Mouse (Mus musculus) heart, embryonic 14.5 days (tissue): Measurements from ENCODE around the gene Tuba4a. TPM values are rescaled to one million over a fixed set of nuclear protein-coding genes. Genes with fewer than 3 reads are reported as not detected.

Experiments
- ATAC-seq: fragments of 200-750 bp; cut with Nextera tagmentation; 2 replicates; pipeline ENCODE4 v1.8.0; 2017; ENCODE audit warnings: low read depth, moderate TSS enrichment; ENCODE audit not compliant: insufficient number of reproducible peaks, insufficient read depth, low FRiP score
- H3K27ac ChIP-seq, 2 experiments: fragments of 200-500 bp in 1 of 2; fragments of 300-500 bp in 1 of 2; sonication (generic) in 1 of 2; replicated peaks in 1 of 2; 2 replicates each; pipeline ENCODE4 v1.5.1; 2012 to 2014; ENCODE audit warnings: low read depth in 2 of 2, low read length in 2 of 2, control low read depth in 1 of 2, mild to moderate bottlenecking in 1 of 2, mixed read lengths in 1 of 2; ENCODE audit not compliant: control insufficient read depth in 1 of 2, insufficient read depth in 1 of 2
- H3K27me3 ChIP-seq: fragments of 300-500 bp; sonication (generic); 2 replicates; pipeline ENCODE4 v1.6.1; 2014; ENCODE audit warnings: mild to moderate bottlenecking, low read length, control low read depth; ENCODE audit not compliant: control insufficient read depth, insufficient read depth
- H3K36me3 ChIP-seq: fragments of 300-500 bp; sonication (generic); 2 replicates; pipeline ENCODE4 v1.6.1; 2014; ENCODE audit warnings: mild to moderate bottlenecking, control low read depth, low read length, mixed read lengths; ENCODE audit not compliant: control insufficient read depth, insufficient read depth
- H3K4me1 ChIP-seq, 2 experiments: fragments of 200-500 bp in 1 of 2; fragments of 300-500 bp in 1 of 2; sonication (generic) in 1 of 2; 2 replicates each; pipeline ENCODE4 v1.6.1; 2012 to 2014; ENCODE audit warnings: low read length in 2 of 2, control low read depth in 1 of 2, mixed read lengths in 1 of 2; ENCODE audit not compliant: control insufficient read depth in 2 of 2, insufficient read depth in 2 of 2
- H3K4me2 ChIP-seq: fragments of 300-500 bp; sonication (generic); 2 replicates; pipeline ENCODE4 v1.6.1; 2014; ENCODE audit warnings: mild to moderate bottlenecking, low read length
- H3K4me3 ChIP-seq, 2 experiments: fragments of 200-500 bp in 1 of 2; fragments of 300-500 bp in 1 of 2; sonication (generic) in 1 of 2; 2 replicates each; pipeline ENCODE4 v1.5.1; 2012 to 2014; ENCODE audit warnings: low read length in 2 of 2, mild to moderate bottlenecking in 2 of 2, control low read depth in 1 of 2, low read depth in 1 of 2, moderate library complexity in 1 of 2; ENCODE audit not compliant: control insufficient read depth in 1 of 2, insufficient read depth in 1 of 2
- H3K9ac ChIP-seq: fragments of 300-500 bp; sonication (generic); 2 replicates; pipeline ENCODE4 v1.6.1; 2014; ENCODE audit warnings: mild to moderate bottlenecking, low read length
- H3K9me3 ChIP-seq: fragments of 300-500 bp; sonication (generic); 2 replicates; pipeline ENCODE4 v1.6.1; 2016; ENCODE audit warnings: low read length, control low read depth; ENCODE audit not compliant: control insufficient read depth
- WGBS: fragments of 180-500 bp; shearing (Covaris S2); extraction: QIAGEN DNeasy Blood & Tissue Kit; methylation state at CpG from one replicate; pipeline ENCODE4 v1.1.7; 2014; 5-methylcytosine and 5-hydroxymethylcytosine counted together
- polyA plus RNA-seq: library from polyadenylated mRNA; unstranded; fragments of >200 nt; fragmentation: Nextera tagmentation; extraction: Ambion mirVana; gene quantifications from 2 replicates; pipeline ENCODE4 v1.2.1, GENCODE M21; 2014

The Tuba4a gene
- polyA plus RNA-seq, 1 experiment from 2014 or later = 24.6 TPM

DNA sequence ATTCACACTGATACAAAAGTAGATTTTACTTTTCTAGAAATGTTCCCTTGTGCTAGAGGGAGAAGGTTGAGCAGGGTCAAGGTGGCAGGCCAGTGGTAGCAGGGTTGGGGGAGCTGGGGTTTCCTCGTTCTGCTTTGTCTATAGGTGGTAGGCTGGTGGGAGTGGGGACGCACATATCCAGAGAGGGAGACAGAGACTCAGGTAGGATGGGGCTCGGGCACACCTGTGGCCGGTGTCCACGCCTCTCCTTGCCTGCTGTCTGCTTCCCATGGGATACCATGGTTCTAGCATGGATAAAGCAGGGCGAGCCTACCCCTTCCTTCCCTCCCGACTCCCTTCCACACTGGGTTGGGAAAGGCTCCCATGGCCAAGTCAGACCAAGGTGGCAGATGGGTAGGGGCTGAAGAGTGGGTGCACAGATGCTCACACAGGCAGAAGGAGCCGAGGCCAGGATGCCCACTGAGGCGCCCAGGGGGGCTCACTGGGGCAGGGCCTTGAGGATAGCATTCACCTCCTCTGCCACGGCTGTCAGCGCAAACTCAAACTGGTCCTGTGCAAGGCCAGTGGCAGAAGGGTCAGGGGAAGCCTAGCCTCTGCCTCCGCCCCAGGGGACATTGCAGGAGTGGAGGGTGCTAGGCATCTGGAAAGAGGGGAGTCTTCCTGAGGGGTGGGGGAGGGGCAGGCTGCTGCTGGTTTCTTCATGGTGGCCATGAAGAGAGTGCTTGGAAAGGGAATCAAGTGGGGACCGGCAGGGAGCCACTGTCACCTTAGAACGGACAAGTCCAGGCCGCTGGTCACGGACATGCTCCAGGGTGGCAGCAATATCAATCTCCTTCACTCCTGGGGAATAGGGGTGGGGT is 27.6 kb upstream of the Tuba4a start:
- H3K4me2 ChIP-seq = 0 out of 2 replicates have a peak overlapping the region, but pooled peaks have one; percentile 0
- H3K4me3 ChIP-seq = no peak overlapping the region
- ATAC-seq = no peak
- 78% methylated on average over 16 of the region's 16 CpGs for WGBS
- no peaks in the 10 kb centered on the region for H3K27me3 ChIP-seq
- peak overlapping the region; percentile 42; the same call in 1 of the 2 replicates for H3K9ac ChIP-seq
- peaks cover 20% of the 10 kb centered on the region for H3K36me3 ChIP-seq
- peaks cover 29 to 31% of the 10 kb centered on the region in 2 experiments for H3K4me1 ChIP-seq
- H3K27ac ChIP-seq = peak overlapping the region; percentile 89 to 98
- H3K9me3 ChIP-seq = no peaks in the 10 kb centered on the region

DNA sequence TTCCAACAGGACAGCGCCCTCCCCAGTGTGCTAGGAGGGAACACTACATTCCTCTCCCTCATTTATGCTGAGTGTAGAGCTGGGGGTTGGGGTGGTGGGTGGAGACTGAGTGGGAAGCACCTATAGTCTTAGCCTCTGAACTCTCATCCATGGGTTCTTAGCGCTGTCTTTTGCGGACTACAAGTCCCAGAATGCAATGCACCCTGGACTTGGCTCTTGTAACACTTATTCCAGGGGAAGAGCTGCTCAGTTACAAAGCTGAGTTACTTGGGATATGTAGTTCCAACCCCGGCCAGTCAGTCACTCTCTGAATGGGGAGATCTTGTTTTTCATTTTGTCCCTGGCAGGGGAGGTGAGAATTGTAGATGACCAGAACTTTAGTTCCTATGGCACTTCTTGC is 25.2 kb upstream of the Tuba4a start:
- Histone ChIP-seq H3K9ac (no peak overlapping the region), H3K36me3 (peaks cover 44% of the 10 kb centered on the region), H3K4me2 (no peak overlapping the region), H3K27me3 (no peaks in the 10 kb centered on the region), H3K4me3 (no peak overlapping the region), H3K27ac (no peak overlapping the region), H3K4me1 (peaks cover 24 to 31% of the 10 kb centered on the region in 2 experiments), H3K9me3 (no peaks in the 10 kb centered on the region)
- WGBS = 27% methylated on average over 4 of the region's 4 CpGs
- no peak for ATAC-seq

DNA sequence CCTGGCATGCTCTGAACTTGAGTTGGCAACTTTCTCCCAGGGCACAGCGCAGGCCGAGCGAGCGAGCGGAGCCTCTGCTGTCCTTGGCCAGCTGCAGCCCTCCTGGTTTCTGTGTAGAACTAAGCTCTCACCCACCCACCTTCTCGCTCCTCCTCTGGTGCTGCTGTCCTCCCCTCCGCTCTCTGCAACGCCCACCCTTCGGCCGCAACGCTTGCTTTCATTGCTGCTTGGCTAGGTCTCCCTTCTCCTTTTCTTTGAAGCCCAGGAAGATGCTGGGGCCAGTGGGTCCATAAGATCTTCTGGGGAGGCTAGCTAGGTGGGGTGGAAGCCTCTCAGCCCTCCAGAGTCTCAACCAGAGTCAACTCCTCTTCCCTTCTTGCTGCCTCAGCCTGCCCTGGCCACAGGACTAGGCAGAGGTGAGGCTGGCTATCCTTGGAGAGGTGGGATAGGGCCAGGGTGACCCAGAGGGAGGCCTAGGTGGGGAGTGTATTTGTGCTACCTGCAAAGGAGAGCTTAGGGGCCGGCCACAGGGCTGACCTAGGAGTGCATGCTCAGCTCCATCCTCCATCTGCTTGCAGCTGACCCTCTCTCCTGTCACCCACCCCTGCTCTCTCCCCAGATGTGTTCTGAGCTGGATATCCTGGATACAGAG is 24.6 kb upstream of the Tuba4a start:
- Histone ChIP-seq H3K4me1 (peaks cover 24 to 28% of the 10 kb centered on the region in 2 experiments), H3K4me2 (no peak overlapping the region), H3K27me3 (no peaks in the 10 kb centered on the region), H3K27ac (no peak overlapping the region), H3K9ac (no peak overlapping the region), H3K4me3 (no peak overlapping the region), H3K9me3 (no peaks in the 10 kb centered on the region), H3K36me3 (peaks cover 49% of the 10 kb centered on the region)
- WGBS = 87% methylated on average over 12 of the region's 12 CpGs
- ATAC-seq = no peak

DNA sequence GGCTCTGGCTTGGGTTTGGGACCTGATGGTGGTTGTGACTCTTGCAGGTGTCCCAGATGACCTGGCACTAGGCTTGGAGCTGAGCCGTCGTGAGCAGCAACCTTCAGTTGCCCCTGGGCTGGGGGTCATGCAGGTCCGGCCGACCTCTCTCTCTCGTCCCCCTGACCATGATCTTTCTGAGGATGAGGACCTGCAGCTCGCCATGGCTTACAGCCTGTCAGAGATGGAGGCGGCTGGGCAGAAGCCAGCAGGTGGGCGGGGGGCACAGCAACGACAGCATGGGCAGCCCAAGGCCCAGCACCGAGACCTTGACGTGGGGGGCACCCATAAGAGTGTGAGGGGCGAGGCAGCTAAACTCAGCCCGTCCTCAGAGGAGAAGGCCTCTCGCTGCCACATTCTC is 23.7 kb upstream of the Tuba4a start:
- Histone ChIP-seq H3K9ac (no peak overlapping the region), H3K4me3 (no peak overlapping the region), H3K36me3 (peaks cover 57% of the 10 kb centered on the region), H3K4me1 (peaks cover 19 to 25% of the 10 kb centered on the region in 2 experiments), H3K27ac (no peak overlapping the region), H3K27me3 (no peaks in the 10 kb centered on the region), H3K4me2 (no peak overlapping the region), H3K9me3 (no peaks in the 10 kb centered on the region)
- 90% methylated on average over 14 of the region's 14 CpGs for WGBS
- no peak for ATAC-seq

DNA sequence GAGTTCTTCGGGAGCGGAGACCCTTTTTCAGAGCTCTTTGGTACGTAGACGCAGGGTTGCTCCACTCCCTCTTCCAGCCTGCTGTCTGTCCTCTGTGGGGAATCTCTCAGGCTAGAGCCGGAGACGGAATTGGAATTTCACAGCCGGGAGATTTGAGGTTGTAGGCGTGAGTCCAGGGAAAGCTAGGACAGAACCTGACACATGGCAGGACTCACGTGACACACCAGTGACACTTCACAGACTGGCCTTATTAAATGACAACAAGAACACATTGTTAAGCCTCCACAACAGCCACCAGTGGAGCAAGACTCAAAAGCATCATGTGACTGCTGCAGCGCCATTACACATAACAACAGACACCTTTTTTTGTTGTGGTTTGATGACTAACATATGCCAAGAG is 19.9 kb upstream of the Tuba4a start:
- no peak for ATAC-seq
- H3K4me3 ChIP-seq = no peak overlapping the region
- H3K4me1 ChIP-seq = peaks cover 13 to 23% of the 10 kb centered on the region in 2 experiments
- no peaks in the 10 kb centered on the region for H3K27me3 ChIP-seq
- WGBS = 61% methylated on average over 10 of the region's 10 CpGs
- no peak overlapping the region for H3K4me2 ChIP-seq
- no peak overlapping the region for H3K9ac ChIP-seq
- no peaks in the 10 kb centered on the region for H3K9me3 ChIP-seq
- H3K36me3 ChIP-seq = peaks cover 62% of the 10 kb centered on the region
- peak overlapping the region in 1 of 2 experiments; percentile 30; a peak in 1 of 4 replicates for H3K27ac ChIP-seq

DNA sequence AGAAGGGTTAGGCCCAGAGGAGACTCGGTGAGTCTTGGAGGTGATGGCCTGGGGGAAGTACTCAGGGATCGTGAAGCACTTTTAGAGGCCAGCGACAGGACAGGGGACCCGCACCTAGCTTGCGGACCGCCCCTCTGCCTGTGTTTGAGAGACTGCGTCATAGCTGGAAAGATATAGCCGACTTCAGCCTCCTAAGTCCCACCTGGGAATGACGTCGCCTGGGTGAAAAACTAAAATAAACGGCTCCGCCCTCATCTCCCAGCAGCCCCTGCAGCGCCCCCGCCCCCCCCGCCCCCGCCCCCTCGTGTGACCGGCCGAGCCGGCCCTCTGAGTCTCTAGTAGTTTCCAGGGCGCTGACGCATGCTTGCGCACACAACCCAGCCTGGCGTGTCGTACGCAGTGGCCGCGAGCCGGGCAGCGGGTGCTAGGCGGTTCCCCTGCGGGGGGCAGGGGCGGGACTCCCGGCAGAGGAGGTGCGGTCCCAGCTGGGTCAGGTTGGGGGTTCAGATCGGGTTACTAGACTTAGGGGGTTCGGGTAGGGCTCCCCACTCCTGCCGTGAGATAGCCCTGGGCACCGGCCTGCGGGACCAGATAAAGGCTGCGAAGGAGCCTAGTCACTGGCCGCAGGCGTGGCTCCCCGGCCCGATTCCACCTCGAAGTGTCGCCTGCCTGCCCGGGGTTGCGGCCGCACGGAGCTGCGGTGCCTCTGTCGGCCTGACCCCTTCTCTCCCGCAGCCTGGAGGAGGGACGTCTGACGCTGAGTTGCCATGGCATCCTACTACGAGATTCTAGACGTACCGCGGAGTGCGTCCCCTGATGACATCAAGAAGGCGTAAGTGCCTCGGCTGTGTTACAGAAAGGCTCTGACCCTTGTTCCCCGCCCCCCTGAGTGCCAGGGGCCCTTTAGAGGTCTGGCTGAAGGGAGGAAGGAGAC is 16.7 kb upstream of the Tuba4a start, which contains the start of gene Dnajb2:
Gene Dnajb2 (plus strand): TSS at position 290 of the 934 bp plus-strand sequence.
- ATAC-seq = peak; percentile 86
- H3K9me3 ChIP-seq = no peaks in the 10 kb centered on the region
- H3K4me1 ChIP-seq = peaks cover 13 to 27% of the 10 kb centered on the region in 2 experiments
- peak within 1 kb of the TSS; percentile 93 to 94 for H3K27ac ChIP-seq
- H3K27me3 ChIP-seq = no peaks in the 10 kb centered on the region
- H3K36me3 ChIP-seq = peaks cover 34% of the 10 kb centered on the region
- peak within 1 kb of the TSS; percentile 66 to 70 for H3K4me3 ChIP-seq
- WGBS = under 1% methylated on average over 64 of the region's 64 CpGs
- peak within 1 kb of the TSS; percentile 89 for H3K9ac ChIP-seq
- H3K4me2 ChIP-seq = peak within 1 kb of the TSS; percentile 88

DNA sequence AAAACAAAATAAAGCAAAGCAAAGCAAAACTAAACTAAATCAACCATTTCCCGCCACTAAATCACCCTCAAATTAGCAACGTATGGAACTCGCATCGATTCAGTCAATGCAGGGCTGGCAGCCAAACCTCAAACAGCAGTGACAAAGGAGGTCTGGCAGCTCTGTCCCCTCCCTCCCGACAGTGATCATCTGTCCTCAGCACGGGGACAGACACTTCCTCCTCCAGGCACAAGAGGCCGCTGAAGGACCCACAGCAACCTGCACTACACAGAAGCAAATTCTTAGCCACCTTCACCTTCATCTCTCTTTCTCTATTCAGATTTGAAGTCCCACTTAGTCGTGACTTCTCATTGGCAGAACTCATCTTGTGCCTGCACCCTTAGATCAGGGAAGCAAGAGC is 14.9 kb upstream of the Tuba4a start:
- no peak for ATAC-seq
- Histone ChIP-seq H3K4me3 (no peak overlapping the region), H3K27ac (peak overlapping the region in 1 of 2 experiments; percentile 31; a peak in 1 of 4 replicates), H3K27me3 (no peaks in the 10 kb centered on the region), H3K36me3 (peaks cover 16% of the 10 kb centered on the region), H3K9me3 (no peaks in the 10 kb centered on the region), H3K4me2 (peak overlapping the region; percentile 9; the same call in 1 of the 2 replicates), H3K9ac (peak overlapping the region; percentile 36; the same call in 1 of the 2 replicates), H3K4me1 (peaks cover 13 to 27% of the 10 kb centered on the region in 2 experiments)
- 0% methylated on average over 8 of the region's 8 CpGs for WGBS
